Mouse (Mus musculus) liver, postnatal 0 days (tissue): ENCODE results near the gene Ubap1. TPM values are rescaled to one million over a fixed set of nuclear protein-coding genes. Genes with fewer than 3 reads are reported as not detected.

Source experiments
- ATAC-seq: fragments of 200-750 bp; cut with Nextera tagmentation; 2 replicates; pipeline ENCODE4 v1.8.0; 2017; ENCODE audit warnings: mild to moderate bottlenecking, moderate library complexity
- DNase-seq: peaks from one replicate; pipeline ENCODE4 v3.0.0-alpha.2; 2016
- H3K27ac ChIP-seq: fragments of 300-500 bp; sonication (generic); 2 replicates; pipeline ENCODE4 v1.5.1; 2014; ENCODE audit warnings: antibody characterized with exemption, moderate library complexity, mild to moderate bottlenecking, low read depth
- H3K27me3 ChIP-seq: fragments of 300-500 bp; sonication (generic); 2 replicates; pipeline ENCODE4 v1.6.1; 2014; ENCODE audit warnings: low read length, control low read depth, mixed read lengths; ENCODE audit not compliant: insufficient read depth
- H3K36me3 ChIP-seq: fragments of 300-500 bp; sonication (generic); replicated peaks from 2 replicates; pipeline ENCODE4 v1.6.1; 2014; ENCODE audit warnings: mild to moderate bottlenecking, control low read depth, low read length, moderate library complexity, mixed read lengths; ENCODE audit not compliant: insufficient read depth
- H3K4me1 ChIP-seq: fragments of 300-500 bp; sonication (generic); 2 replicates; pipeline ENCODE4 v1.6.1; 2014; ENCODE audit warnings: antibody characterized with exemption, mild to moderate bottlenecking, control low read depth; ENCODE audit not compliant: insufficient read depth
- H3K4me2 ChIP-seq: fragments of 300-500 bp; sonication (generic); 2 replicates; pipeline ENCODE4 v1.6.1; 2014; ENCODE audit warnings: low read depth, mild to moderate bottlenecking, low read length, moderate library complexity, mixed read lengths
- H3K4me3 ChIP-seq: fragments of 300-500 bp; sonication (generic); 2 replicates; pipeline ENCODE4 v1.5.1; 2014; ENCODE audit warnings: low read depth, low read length
- H3K9ac ChIP-seq: fragments of 300-500 bp; sonication (generic); replicated peaks from 2 replicates; pipeline ENCODE4 v1.6.1; 2014; ENCODE audit warnings: mild to moderate bottlenecking, moderate library complexity
- H3K9me3 ChIP-seq: fragments of 300-500 bp; sonication (generic); 2 replicates; pipeline ENCODE4 v1.6.1; 2016; ENCODE audit warnings: mild to moderate bottlenecking, control low read depth, low read length, mixed read lengths
- CTCF ChIP-seq: sonication (generic); IDR thresholded peaks from 2 replicates; pipeline ENCODE4 v1.5.1; 2016; ENCODE audit warnings: antibody characterized with exemption, low read depth
- EP300 ChIP-seq: IDR thresholded peaks from 2 replicates; pipeline ENCODE4 v1.6.1; 2016; ENCODE audit warnings: antibody characterized with exemption, low read depth, mild to moderate bottlenecking
- WGBS: fragments of 180-500 bp; shearing (Covaris S2); extraction: QIAGEN DNeasy Blood & Tissue Kit; methylation state at CpG from one replicate; pipeline ENCODE4 v1.1.7; 2014; ENCODE audit not compliant: insufficient replicate concordance; 5-methylcytosine and 5-hydroxymethylcytosine counted together
- polyA plus RNA-seq: library from polyadenylated mRNA; unstranded; fragments of >200 nt; fragmentation: Nextera tagmentation; extraction: Ambion mirVana; gene quantifications from 2 replicates; pipeline ENCODE4 v1.2.1, GENCODE M21; 2015

The Ubap1 gene
- polyA plus RNA-seq, 1 experiment from 2014 or later, result 25.6 TPM

DNA sequence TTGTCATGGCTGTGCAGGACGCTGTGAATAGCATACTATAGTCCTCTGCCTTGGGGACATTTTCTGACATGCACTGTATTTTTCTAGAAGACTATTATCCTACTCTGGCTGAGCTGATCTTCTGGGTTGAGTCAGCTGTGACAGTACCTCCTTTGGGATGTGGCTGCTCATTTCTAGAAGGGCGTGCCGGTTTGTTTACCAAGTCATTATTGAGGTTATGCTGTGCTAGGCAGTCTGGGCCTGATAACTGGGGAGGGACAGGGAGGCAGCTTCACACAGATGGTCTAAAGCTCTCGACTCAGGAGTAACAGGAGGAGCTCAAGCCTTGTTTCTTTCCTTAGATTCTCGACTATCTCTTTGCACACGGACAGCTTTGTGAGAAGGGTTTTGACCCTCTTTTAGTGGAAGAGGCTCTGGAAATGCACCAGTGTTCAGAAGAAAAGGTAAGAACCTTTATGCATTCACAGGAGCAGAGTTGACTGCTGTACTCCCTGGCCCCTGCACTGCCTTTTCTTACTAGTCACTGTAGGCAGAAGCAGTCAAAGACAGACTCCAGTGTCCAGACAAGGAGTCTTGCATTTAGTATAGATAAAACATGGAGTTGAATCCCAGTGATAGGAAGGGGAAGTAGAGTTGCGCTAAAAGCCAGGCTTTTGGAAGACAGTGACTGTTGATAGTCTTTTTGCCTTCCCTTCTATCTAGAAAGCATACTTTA is 39.1 kb downstream of the Ubap1 start:
- peak; percentile 98 for ATAC-seq
- H3K4me3 ChIP-seq, result peak overlapping the region; percentile 33
- peak; percentile 60 for DNase-seq
- H3K4me2 ChIP-seq, result peak overlapping the region; percentile 51
- WGBS, result 60% methylated on average over 7 of the region's 7 CpGs
- H3K36me3 ChIP-seq, result peaks cover 69% of the 10 kb centered on the region
- no peaks in the 10 kb centered on the region for H3K27me3 ChIP-seq
- peak overlapping the region; percentile 27 for H3K9ac ChIP-seq
- H3K4me1 ChIP-seq, result peaks cover 9% of the 10 kb centered on the region
- H3K9me3 ChIP-seq, result no peaks in the 10 kb centered on the region
- peak overlapping the region; percentile 89 for H3K27ac ChIP-seq
- TF ChIP-seq EP300, result peak; percentile 60
- no peak for TF ChIP-seq CTCF

DNA sequence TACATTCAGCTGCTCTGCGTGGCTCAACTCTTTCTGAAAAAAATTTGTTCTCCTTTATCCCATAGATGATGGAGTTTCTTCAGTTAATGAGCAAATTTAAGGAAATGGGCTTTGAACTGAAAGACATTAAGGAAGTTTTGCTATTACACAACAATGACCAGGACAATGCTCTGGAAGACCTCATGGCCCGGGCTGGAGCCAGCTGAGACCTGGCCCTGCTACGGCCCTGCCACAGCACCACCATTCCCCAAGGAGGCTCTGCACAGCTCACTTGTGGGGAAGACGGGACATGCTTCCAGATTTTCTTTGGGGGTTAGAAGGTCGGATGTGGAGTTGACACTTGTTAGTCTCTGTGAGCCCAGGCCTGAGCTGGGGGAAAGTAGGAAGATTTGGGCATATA is 39.8 kb downstream of the Ubap1 start:
- Histone ChIP-seq H3K27ac (peak overlapping the region; percentile 89), H3K27me3 (no peaks in the 10 kb centered on the region), H3K36me3 (peaks cover 70% of the 10 kb centered on the region), H3K9me3 (no peaks in the 10 kb centered on the region), H3K4me1 (peaks cover 9% of the 10 kb centered on the region), H3K4me3 (peak overlapping the region; percentile 33), H3K9ac (peak overlapping the region; percentile 27), H3K4me2 (peak overlapping the region; percentile 51)
- 81% methylated on average over 5 of the region's 5 CpGs for WGBS
- DNase-seq (no peak), ATAC-seq (no peak)
- TF ChIP-seq CTCF (no peak), EP300 (no peak)

DNA sequence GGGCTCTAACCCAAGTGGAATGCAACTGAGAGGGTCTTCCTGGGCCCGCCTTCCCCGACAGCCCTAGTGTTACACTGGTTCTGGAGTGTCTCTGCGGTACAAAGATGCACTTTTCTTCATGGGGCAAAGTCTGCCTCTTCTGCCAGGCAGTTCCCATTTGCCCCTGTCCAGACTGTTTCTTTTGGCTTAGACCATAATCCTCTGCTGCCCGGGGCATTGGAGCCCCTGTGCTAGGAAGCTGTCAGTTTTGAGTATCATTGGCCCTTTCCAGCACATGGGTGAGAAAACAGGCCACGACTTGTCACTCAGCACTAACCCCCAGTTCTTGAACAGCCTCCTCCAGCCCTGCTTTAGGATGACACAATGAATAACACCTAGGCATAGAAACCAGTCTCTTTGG is 40.4 kb downstream of the Ubap1 start:
- H3K4me1 ChIP-seq, result peaks cover 9% of the 10 kb centered on the region
- H3K9ac ChIP-seq, result peak overlapping the region; percentile 27
- ATAC-seq (no peak), DNase-seq (no peak)
- peak overlapping the region; percentile 51 for H3K4me2 ChIP-seq
- H3K4me3 ChIP-seq, result peak overlapping the region; percentile 33; the same call in 1 of the 2 replicates
- H3K27me3 ChIP-seq, result no peaks in the 10 kb centered on the region
- WGBS, result 89% methylated on average over 5 of the region's 5 CpGs
- no peak for TF ChIP-seq CTCF
- no peak for TF ChIP-seq EP300
- peak overlapping the region; percentile 89; the same call in 1 of the 2 replicates for H3K27ac ChIP-seq
- peaks cover 70% of the 10 kb centered on the region for H3K36me3 ChIP-seq
- no peaks in the 10 kb centered on the region for H3K9me3 ChIP-seq

DNA sequence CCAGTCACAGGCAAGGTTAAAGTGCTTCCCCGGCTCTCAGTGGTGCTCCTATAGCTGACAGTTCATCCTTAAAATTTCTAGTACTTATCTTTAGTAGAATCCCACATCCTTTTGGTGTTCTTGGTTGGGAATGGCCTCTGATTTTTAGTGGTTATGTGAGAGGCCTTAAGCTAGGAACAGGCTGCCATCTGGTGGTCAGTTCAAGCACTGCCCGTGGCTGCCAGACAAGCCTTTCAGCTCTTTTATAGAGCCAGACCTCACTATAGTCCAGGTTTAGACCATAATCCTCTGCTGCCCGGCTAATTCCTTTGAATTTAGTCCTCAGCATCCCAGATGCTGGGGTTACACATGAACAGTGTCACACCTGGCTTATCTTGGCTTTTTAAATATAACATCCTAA is 41.3 kb downstream of the Ubap1 start:
- Histone ChIP-seq H3K27ac (no peak overlapping the region), H3K9ac (no peak overlapping the region), H3K4me1 (peaks cover 9% of the 10 kb centered on the region), H3K36me3 (peaks cover 72% of the 10 kb centered on the region), H3K9me3 (no peaks in the 10 kb centered on the region), H3K4me2 (no peak overlapping the region), H3K27me3 (no peaks in the 10 kb centered on the region), H3K4me3 (no peak overlapping the region)
- DNase-seq (peak; percentile 86), ATAC-seq (no peak)
- no peak for TF ChIP-seq EP300
- TF ChIP-seq CTCF, result peak; percentile 94
- WGBS, result 27% methylated on average over 3 of the region's 3 CpGs

DNA sequence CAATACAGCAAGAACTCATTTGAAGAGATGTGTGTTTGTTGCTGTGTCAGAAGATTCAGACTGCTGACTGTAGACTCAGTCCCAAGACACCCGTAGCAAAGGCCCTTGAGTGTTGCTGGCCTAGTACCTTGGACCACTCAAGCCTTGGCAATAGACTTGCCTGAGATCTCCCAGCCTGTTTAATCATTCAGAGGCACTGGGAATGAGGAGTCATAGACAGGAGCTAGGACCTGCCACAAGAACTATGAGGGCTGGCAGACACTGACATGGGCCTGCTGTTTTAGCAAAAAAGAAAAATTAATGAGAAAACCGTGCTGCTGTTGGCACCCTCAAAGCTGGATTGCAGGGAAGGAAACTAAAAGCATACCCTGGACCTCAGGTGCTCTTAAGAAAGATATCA is 42.2 kb downstream of the Ubap1 start:
- H3K4me2 ChIP-seq, result no peak overlapping the region
- no peaks in the 10 kb centered on the region for H3K27me3 ChIP-seq
- H3K4me1 ChIP-seq, result peaks cover 9% of the 10 kb centered on the region
- no peak overlapping the region for H3K27ac ChIP-seq
- DNase-seq (no peak), ATAC-seq (no peak)
- TF ChIP-seq CTCF (no peak), EP300 (no peak)
- H3K36me3 ChIP-seq, result peaks cover 72% of the 10 kb centered on the region
- H3K4me3 ChIP-seq, result no peak overlapping the region
- H3K9ac ChIP-seq, result no peak overlapping the region
- H3K9me3 ChIP-seq, result no peaks in the 10 kb centered on the region
- WGBS, result 87% methylated on average over 2 of the region's 2 CpGs

DNA sequence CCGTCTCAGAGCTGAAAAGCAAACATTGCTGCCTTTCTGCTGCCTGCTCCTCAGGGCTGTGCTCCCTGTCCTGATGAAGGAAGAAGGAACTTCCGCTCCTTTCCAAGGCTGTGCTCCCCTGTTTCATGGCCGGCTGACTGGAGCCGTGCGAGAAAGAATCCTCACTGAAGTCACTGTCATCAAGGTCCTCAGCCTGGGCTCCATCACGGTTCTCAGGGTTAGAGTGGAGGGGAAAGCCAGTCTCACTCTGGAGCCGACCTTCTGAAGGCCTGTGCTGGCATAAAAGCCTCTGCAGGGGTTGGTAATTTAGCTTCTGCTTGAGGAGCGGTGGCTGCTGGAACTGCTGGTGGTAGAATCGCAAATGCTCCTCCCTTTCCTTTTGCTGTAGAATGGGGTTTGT is 45.9 kb downstream of the Ubap1 start:
- no peak overlapping the region for H3K4me3 ChIP-seq
- H3K27me3 ChIP-seq, result no peaks in the 10 kb centered on the region
- no peak overlapping the region for H3K4me2 ChIP-seq
- no peak overlapping the region for H3K27ac ChIP-seq
- TF ChIP-seq EP300 (no peak), CTCF (no peak)
- no peak for DNase-seq
- no peaks in the 10 kb centered on the region for H3K4me1 ChIP-seq
- 84% methylated on average over 9 of the region's 9 CpGs for WGBS
- no peak for ATAC-seq
- H3K36me3 ChIP-seq, result peaks cover 52% of the 10 kb centered on the region
- no peaks in the 10 kb centered on the region for H3K9me3 ChIP-seq
- H3K9ac ChIP-seq, result no peak overlapping the region
